Mouse (Mus musculus) T-helper 2 cell (primary cell): ENCODE data around the gene Tgm4.

Source experiments
- in situ Hi-C: fragments of 300-600 bp; cut with MboI, MseI; formaldehyde crosslinking; loops from one replicate; pipeline ENCODE4 v1.15.1; 2025; ENCODE audit warnings: high pct_unique_total_duplicates

Gene Tgm4

GRCm38 (mm10) chr9:123104362-123104761 lies 69.8 kb downstream of the Tgm4 start:
- in situ Hi-C loops = loop anchor here (5.0 kb wide), 1 partner anchor 87 kb away; no protein-coding TSS in a partner anchor

DNA sequence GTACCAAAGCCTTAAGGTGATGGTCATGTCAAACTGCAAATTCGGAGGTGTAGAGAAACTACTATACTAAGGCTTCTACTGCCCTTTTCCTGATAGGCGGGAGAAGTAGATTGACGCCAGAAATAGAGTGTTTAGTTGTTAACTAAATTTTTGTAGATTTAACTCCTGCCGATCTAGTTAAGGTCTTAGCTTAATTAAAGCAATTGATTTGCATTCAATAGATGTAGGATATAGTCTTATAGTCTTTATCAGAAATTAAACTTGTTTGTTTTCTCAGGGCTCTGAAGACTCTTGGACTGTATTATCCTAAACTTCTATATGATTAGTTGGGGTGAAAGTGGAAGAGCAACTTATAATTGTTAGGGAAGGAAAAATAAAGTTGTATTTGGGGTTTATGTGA lies 72.7 kb downstream of the Tgm4 start:
- in situ Hi-C loops = no loop called here

DNA sequence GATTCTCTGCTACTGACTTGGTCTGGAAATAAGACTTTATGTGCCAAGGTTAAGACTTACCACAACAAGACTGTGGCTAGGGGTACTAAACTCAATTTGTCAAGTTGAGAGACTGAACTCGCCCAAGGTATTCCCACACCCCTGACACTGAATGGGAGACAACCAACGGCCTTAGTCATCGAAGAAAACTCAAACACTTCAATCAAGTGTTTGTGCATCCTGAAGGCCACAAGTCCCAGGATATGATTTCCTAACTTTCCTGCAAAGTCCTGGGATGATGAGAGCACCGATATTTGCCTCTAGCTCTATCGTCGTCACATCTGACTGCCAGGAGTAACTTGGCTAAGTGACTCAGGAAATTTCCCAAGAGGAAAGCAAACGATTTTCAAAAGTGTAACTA lies 74.7 kb downstream of the Tgm4 start:
- in situ Hi-C loops = no loop called here

GRCm38 (mm10) chr9:123111751-123112221 lies 77.3 kb downstream of the Tgm4 start:
- in situ Hi-C loops = no loop called here

- in situ Hi-C loops = no loop called here
Observed at GRCm38 (mm10) chr9:123112805-123113521, 78.4 kb downstream of the Tgm4 start, which contains the start of the genes Zdhhc3 and Exosc7. Gene Zdhhc3, minus strand, starts transcription at chr9:123113205. Gene Exosc7, plus strand, starts transcription at chr9:123113215.

DNA sequence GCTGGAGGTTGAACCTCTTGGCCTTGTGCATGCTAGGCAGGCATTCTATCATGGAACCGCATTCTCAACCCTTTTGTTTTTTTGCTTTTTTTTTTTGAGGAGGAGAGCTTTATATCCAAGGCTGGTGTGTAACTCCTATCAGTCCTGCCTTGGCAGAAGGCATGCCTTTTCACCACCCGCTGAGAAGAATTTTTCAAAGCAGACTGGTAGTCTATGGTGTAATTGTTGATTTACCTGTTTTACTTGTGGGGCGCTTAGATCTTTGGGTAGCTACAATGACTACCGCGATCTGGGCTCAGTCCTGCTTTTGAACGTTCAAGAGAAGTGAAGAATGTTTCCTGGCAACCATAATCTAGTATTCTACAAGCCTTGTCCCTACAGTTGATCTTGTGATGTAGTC lies 79.4 kb downstream of the Tgm4 start:
- in situ Hi-C loops = no loop called here

- in situ Hi-C loops = no loop called here
Observed at GRCm38 (mm10) chr9:123115566-123115965, 81.0 kb downstream of the Tgm4 start.
